Mouse (Mus musculus) bone marrow macrophage, adult 2 months (primary cell): ENCODE results near the gene Pthlh.

Experiments used
- CTCF ChIP-seq: IDR thresholded peaks from 2 replicates; pipeline ENCODE4 v1.5.1; 2012; ENCODE audit warnings: low read depth, mild to moderate bottlenecking, low read length, moderate library complexity
- POLR2A ChIP-seq: IDR thresholded peaks from 2 replicates; pipeline ENCODE4 v1.6.1; 2012; ENCODE audit warnings: mild to moderate bottlenecking, low read depth, low read length, borderline replicate concordance

- TF ChIP-seq CTCF (no peak), POLR2A (no peak)
These were observed 19.7 kb downstream of the Pthlh start for GRCm38 (mm10) chr6:147244294-147244693.
